Mouse (Mus musculus) cerebellum, postnatal 14 days (tissue): ENCODE results near the gene 1700037H04Rik.

Source experiments
- DNase-seq, 2 experiments: peaks; one replicate each; pipeline ENCODE4 v3.0.0; 2021; ENCODE audit warnings: mixed read lengths in 2 of 2

The 1700037H04Rik gene

DNA sequence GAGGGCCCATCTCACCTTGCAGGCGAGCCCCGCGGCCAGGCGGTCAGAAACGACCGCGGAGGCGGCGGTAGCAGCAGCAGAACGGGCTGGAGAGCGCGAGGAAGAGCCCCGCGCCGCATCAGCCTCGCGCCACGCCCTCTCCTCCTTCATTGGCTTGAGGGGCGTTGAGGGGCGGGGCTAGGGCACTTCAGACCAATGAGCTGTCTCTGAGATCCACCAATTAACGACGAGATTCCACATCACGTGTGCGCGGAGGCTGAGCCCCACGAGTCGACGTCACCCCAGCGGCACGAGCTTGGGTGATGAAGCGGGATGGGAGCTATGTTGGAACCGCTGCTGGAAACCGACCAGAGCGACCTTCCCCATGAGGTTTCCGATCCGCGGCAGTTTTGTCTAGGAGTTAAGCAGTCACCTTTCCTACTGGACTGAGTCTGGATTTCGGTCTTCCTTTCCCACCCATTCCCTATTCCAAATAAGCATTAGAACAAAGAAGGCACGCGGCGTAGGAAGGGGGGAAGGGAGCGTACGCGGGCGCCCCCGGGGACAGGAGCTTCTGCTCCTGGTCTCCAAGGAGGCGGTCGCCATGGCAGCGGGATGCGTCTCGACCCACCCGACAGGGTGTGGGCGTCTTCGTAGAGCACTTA, at the start of gene 1700037H04Rik:
1700037H04Rik (minus strand) TSS at position 144 of the 644 bp plus-strand sequence.
- DNase-seq = peak; percentile 97 to 98

DNA sequence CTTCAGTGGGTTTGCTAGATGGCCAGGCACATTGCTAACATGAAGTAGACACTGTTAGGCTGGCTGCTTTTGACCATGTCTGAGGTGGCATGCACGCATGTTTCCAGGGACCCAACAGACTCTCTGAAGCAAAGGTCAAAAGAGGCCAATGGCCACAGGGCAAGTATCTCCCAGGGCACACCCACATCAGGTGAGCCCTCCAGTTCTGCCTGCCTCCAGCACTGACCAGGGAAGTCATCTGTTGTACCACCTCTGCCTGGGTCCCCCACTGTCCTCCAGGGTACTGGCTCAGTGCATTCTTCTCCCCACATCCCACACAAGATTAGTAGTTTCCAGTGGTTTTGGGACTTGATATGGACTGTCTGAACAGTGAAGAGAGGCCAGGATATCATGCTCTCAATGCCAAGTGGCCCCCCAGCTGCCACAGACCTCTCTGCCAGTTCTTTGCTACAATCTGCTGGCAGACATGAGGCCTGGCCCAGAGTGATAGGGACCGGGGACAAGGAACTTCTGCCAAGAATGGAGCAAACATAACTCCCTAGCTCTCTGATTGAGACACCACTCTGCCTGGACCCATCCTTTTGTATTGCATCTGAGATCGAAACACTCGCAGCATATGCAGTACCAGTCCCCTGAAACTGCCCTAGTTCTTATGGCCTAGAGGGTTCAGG, 49.4 kb upstream of the 1700037H04Rik start:
- peak in 1 of 2 experiments; percentile 34 for DNase-seq

DNA sequence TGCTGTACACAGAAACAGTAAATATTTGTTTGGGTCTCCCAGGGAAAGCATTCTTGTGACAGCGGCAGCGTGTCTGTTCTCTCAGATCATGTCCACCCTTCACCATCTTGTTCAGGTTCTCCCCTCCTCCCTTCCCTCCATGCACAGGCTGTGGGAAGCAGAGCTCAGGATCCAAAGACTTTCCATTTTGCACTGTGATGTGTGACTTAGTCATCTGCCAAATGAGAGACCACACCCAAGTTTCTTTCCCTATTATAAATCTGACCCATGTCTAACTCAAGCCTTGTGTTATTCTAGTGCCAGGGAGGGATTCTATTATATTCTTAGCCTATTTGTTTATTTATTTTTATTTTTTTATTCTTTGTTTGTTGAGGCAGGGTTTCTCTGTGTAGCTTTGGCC, 48.5 kb upstream of the 1700037H04Rik start:
- DNase-seq = no peak

DNA sequence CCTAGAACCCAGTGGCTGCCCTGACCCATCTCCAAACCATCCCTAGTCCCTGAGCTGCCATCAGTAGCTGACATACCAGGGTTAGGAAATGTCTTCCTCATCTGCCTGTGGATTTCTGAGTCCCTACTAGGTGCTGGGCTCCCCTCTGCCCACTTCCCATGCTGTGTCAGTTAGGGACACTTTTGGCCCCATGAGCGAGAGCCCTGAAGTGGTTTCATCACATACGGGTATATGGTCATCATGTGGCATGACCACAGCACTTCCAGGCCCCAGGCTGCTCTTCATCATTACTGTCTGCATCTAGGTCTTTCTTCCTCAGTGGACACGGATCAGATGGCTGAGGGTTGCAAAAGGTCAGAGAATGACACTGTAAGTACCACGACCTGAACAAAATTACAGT, 46.9 kb upstream of the 1700037H04Rik start, which contains the start of gene Ap5s1:
Ap5s1 (plus strand) TSS at position 301 of the 400 bp plus-strand sequence.
- no peak for DNase-seq

DNA sequence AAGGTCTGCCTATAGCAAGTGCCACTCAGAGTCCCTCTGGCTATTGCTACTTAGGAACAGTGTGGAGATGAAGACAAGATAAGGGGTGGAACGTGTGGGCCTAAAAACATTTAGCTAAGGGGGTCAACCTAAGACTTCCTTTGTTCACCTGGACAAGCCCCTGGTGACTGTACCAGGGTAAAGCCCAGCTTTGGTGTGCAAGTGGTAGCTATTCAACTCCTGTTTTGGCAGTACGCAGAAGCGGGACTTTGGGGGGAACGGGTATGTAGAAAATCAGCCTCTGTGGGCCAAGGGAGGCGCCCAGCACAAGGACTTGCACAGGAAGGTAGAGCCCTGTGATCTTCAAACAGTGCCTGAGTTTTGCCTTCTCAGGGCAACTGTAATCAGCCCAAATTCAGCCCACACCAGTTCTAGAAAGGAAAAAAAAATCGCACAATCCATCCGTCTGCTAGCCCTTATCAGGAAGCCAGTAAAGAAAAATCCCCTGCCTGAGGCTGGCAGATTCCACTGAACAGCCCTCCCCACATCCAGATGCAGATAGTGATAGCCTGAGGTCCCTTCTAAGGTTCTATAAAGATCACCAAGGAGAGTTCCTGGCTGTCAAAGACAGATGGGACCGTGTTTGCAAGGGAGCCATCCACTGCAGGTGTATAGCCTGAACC, 45.8 kb upstream of the 1700037H04Rik start:
- no peak for DNase-seq

DNA sequence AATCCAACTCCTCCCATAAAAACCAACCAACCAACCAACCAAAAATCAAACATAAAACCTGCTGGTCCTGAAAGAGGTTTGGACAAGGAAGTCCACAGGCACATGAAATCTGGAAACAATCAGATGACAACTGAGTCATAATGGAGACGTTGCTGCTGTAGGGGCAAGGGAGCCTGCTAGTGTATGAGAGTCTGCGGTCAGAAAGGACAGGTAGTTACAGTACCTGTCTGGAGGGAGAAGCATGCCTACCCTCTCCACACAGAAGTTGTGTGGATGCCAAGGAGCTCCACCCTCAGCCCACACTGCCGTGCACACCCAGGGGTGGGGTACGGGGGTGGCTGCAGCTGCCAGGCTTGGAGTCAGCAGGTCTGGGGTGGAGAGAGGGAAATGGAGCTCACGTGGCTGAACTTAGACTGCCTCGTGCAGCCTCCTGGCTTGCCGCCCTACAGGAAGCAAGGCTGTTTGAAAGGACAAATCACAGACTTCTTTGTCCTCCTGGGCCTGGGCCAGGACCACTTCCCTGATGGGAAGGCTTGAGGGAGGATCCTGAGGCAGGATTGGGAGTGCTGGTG, 44.6 kb upstream of the 1700037H04Rik start:
- peak; percentile 48 to 83 for DNase-seq

DNA sequence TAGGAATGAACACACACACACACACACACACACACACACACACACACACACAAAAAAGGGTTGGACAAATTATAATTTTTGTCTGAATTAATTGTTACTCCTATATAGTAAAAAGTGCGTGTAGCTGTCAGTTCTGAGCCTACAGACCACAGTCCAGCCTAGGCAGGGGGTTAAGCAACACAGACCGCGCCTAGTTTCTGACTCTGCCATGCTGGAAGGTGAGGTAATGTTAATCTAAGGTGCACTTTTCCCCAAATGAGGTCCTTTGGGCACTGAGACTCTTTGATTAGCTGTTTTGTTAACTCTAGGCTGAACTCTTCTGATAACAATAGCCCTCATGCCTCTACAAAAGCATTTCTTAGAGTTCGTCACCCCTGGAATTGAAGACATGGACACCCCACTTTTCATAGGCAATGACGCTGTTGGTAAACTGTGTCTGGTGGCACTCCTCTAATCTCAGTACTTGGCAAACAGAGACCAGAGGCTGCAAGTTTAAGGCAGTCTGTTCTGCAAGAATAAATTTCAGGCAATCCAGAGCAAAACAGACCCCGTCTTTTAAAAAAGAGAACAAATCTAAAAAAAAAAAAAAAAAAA, 44.0 kb upstream of the 1700037H04Rik start:
- no peak for DNase-seq

DNA sequence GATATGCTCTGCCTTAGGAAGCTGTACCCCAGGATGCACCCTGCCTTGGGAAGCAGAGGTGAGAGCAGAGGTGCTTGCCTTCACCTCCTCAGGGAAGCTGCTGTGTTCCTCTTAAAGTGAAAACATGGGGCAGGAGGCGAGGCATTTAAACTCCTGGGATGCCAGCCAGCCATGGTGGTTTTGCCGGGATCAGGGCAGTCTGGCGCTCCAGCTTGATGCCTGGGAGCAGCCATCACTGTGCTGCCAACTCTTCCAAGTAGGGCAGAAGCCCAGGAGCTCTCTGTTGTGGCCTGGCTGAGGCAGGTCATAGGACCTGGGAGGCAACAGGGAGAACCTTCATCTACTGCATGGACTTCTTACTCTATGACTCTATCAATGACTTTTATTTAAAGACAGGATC, 41.4 kb upstream of the 1700037H04Rik start:
- peak in 1 of 2 experiments; percentile 47 for DNase-seq

DNA sequence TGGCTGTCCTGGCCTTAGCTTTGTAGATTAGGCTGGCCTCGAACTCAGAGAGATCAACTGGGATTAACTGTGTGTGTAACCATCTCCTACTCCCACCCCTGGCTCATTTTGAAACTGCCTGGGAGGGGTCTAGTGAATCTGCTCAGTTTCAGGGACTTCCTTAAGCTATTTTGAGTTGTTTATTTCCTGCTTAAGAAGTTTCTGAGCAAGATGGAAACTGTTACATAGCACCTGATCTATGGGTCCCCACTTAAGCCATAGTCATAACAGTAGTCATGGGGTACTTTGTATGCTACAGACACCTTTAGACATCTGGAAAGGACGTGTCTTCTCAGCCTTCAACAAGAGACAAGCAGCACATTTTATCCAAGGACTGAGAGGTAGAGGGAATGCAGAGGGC, 40.8 kb upstream of the 1700037H04Rik start:
- no peak for DNase-seq

DNA sequence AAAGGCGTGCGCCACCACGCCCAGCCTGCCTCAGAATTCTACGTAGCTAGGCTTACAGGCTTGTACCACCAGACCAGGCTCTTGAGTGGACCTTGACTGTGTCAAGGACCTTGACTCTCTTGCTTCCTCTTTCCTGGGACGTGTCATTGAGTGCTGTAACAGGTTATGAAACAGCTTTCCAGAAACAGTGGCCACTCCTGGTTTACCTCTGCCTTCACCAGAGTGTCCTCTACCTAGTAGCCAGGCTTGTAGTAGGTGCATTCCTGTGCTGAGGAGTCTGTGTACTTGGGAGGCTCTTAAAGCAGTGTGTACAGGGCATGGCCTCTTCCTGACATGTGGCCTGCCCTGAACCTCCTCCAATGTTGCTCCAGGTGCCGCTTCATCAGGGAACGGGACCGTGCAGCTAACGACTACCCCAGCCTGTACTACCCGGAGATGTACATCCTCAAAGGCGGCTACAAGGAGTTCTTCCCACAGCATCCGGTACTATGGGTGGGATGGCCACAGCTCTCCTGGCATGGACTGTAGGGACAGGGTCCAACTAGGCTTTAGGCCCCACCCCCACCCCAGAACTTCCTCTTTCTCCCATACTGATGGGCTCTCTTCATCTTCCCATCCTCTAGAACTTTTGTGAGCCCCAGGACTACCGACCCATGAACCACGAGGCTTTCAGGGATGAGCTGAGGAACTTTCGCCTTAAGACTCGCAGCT, 36.9 kb upstream of the 1700037H04Rik start:
- no peak for DNase-seq

DNA sequence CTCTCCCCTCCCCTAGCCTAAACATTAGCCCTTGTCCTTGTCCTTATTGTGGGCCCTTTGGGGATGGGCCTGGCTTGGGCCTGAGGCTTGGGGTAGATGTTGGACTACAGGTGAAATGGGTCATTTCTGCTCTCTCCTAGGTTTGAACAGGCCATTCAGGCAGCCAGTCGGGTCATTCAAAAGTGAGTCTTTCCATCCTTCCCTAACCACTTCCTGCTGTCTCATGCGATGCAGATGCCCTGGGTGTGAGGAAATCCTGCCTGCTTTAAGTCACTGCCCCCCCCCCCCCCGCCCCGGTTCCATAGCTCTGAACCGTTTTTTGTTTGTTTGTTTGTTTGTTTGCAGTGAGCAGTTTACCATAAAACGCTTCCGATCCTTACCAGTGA, 31.1 kb upstream of the 1700037H04Rik start:
- DNase-seq = no peak

DNA sequence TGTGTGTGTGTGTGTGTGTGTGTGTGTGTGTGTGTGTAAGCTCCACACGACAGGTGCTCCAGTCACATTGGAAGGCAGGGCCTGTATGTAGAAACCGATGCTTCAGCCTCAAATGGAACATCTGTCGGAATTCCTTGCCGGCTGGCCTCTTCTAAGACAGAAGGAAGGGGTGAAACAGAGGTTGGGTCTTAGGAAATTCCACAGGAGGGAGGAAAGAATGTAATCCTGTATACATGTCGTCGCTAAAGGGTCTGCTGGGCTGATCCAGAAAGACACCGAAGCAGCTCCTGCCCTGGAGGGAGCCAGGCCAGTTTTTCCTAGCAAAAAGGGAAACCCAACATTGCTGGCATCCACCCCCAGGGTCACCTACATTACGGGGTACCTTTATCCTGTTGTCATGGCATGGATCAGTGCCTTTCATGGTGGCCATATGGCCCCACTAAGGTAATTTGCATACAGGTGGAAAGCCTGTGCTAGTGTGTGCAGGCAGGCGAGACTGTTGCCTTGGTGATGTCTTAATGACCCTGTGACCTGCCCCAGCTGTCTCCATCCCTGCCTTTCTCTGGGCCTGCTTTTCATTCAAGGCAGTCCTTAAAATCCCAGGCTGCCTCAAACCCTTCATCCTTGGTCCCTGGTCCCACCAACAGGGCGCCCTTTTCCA, 30.6 kb upstream of the 1700037H04Rik start:
- peak; percentile 25 to 29 for DNase-seq

DNA sequence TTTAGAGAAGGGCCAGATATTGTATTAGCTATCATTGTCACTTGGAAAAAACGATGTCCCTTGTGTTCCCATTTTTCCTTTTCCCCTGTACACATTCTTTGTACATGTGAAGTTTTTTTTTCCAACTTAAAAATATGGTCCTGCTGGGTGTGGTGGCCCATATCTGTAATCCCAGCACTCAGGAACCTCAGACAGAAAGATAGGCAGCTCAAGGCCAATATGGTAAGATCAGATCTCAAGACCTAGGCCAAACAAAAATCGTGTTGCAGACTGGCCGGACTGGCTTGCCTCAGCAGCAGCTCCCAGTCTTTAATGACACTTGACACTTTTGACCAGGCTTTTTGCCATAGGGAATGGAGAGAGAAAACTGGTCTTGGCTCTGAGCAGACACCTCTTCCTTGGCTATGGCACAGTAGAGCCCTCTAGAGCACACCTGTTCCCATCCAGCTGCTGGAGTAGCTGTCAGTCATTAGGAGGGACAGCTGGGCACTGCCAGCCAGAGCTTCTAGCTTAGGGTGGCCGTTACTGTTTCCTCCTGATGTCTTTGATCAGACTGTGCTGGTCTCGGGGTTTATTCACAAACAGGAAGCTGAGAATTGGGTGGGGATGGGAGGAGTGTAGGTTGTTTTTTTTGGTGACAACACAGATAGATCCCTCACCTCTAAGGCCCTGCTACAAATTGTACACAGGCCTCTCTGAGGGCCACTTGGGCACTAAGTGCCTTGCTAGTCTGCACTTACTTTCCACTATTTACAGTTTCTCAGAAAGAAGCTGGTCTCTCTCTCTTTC, 29.8 kb upstream of the 1700037H04Rik start:
- no peak for DNase-seq

DNA sequence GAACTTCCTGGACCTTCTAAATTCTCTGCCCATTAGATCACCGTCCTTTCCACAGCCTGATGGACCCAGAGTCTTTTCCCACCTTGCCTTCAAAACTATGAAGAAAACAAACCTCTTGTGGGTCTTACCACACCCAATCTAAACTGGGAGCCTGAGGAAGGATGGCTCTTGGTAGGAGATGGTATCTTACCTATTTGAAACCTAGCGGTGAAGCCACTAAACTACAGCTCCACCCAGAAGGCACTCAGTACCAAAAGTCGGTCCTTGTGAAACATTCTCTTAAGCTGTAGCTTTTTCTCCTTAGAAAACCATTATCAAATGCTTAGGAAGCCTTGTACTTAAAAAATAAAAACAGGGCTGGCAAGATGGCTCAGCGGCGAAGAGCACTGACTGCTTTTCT, 28.4 kb upstream of the 1700037H04Rik start:
- DNase-seq = no peak

DNA sequence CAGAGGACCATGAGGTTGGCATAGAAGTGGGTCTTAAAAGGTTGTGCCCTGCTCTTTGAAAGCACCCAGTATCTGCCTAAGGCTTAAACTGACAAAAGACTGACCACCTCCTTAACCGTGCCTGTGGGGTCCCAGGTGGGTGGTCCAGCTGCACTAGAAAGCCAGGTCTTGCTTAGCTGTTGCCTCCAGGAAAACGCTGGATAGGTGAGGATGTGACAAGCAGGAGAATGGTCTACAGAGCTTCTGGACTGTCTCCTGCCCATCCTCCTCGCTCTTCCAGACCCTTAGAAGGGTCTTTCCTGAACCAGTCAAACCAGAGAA, 27.7 kb upstream of the 1700037H04Rik start:
- no peak for DNase-seq

DNA sequence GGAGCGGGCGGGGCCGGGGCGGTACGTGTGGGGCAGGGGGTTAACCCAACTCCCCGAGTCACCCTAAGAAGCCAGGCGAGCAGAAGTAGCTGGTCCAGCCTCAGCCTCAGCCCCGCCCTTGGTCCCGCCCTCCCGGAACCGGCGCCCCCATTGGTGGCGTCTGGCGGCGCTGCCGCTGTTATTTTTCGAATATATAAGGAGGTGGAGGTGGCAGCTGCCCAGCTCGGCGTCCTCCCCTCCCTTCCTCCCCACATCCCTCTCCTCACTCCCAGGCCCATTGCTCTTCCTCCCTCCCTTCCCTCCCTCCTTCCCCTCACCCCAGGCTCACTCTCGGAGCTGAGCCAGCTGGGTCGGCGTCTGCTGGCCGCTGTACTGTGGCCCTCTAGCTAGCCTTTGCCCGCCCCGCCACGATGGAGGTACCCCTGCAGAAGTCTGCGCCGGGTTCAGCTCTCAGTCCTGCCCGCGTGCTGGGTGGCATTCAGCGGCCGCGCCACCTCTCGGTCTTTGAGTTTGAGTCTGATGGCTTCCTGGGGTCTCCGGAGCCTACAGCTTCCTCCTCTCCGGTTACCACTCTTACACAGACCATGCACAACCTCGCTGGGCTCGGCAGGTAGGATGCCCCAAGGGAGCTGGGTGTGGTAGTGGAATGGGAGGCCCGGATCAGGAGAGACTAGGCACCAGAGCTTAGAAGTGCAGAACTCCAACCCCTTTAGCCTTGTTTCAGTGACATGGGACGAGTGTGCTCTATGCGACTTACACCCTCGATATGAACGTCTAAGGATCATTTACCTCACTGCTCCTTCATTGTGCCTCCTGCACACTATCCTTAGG, 27.1 kb upstream of the 1700037H04Rik start, which contains the start of the genes Cdc25b and Spef1:
Cdc25b (plus strand) TSS at position 179 of the 831 bp plus-strand sequence.
Spef1 (minus strand) TSS at position 512 of the 831 bp plus-strand sequence.
- peak; percentile 83 to 87 for DNase-seq

DNA sequence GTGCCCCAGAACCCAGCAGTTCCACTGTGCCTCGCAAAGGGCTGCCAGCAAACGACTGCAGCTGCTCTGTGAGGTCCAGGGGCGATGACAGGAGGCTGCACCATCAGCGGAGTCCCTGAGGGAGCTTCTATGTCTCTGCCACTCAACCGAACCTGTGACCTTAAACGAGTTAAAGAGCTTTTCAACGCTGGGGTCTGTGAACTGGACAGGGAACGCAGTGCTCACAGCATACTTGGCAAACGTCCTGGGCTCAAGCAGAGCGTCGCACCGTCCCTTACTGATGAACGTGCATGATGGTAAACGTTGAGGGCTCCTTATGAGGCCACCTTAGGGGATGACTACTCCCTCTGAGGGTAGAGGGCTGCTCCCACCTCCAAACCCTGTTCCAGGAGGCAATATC, 26.5 kb upstream of the 1700037H04Rik start:
- no peak for DNase-seq

DNA sequence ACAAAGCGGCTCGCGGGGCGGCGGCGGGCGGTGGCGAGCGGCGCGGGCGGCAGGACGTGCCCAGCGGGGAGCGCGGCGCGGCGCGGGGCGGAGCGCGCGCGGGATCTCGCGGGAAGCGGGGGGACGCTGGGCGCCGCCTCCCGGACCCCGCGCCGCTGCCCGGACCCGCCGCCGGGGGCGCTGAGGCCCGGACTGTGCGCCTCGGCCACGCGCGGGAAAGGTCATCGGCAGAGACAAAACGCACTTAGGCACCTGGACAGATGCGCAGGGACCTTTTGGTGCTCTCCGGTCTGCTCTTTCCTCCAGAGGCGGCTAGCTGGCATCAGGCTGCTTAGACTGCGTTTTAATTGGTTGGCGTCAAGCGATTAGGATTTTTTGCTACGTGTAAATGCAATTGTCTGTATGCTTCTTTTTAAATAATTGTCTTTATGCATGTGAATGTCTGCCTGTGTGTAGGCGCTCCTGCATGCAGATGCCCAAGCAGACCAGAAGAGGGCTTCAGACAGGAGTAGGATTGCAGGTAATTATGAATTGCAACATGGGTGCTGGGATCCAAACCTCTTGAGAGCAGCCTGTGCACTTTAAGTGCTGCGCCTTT, 20.2 kb upstream of the 1700037H04Rik start, which contains the start of gene Cenpb:
Cenpb (minus strand) TSS at position 78 of the 598 bp plus-strand sequence.
- DNase-seq = peak; percentile 91 to 94

DNA sequence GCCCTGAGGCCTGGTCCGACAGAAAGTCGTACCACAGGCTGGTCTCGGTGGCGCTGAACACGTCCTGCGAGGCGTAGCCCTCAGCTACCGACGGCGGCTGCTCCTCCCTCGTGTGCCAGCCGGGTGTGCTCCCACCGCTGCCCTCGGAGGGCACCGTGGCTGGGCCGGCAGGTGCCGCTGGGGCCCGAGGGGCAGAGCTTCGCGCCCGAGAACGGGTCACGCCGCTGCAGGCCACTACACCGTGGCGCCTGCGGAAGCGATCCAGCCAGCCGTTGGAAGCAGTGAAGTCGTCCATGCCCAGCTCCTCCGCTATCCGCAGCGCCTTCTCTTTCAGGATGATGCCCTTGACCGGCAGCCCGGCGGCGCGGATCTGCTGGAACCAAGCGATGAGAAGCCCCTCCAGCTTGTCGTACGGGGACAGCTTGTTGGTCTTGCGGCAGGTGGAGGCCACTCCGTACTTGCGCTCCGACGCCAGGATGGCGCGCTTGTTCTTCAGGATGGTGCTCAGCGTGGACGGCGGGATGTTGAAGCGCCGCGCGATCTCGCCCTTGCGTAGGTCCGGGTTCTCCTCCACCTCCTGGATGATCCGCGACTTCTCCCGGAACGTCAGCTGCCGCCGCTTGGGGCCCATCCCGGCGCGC, 19.5 kb upstream of the 1700037H04Rik start:
- peak; percentile 75 to 82 for DNase-seq
